Mouse (Mus musculus): ENCODE measurements at regions not wholly inside any gene's neighbourhood (a gene's known extent, or its start where the extent isn't known, plus 50 kb on each side); places are given as distances from the start of the nearest gene placed in this dataset.

GRCm38 (mm10) chr17:63575316-63576007 is 75.6 kb upstream of the Fbxl17 start:
- no peaks in the 10 kb centered on the region for H3K9me3 ChIP-seq
- H3K27me3 ChIP-seq (replicated peaks), result no peaks in the 10 kb centered on the region
- H3K27ac ChIP-seq, result no peak overlapping the region
- no peak overlapping the region for H3K9ac ChIP-seq
- H3K4me2 ChIP-seq (replicated peaks), result no peak overlapping the region
- H3K4me3 ChIP-seq, result no peak overlapping the region
- WGBS, result 66% methylated on average over 4 of the region's 4 CpGs
- ATAC-seq (ENCODE audit: low FRiP score, low read depth), result 0 out of 2 replicates have a peak, but pooled peaks have one; percentile 48
- H3K4me1 ChIP-seq, result no peaks in the 10 kb centered on the region
- no peaks in the 10 kb centered on the region for H3K36me3 ChIP-seq

- no peak for ATAC-seq (ENCODE audit: low FRiP score, low read depth)
- Histone ChIP-seq H3K4me1 (no peaks in the 10 kb centered on the region), H3K9me3 (no peaks in the 10 kb centered on the region), H3K4me2 (replicated peaks) (no peak overlapping the region), H3K27ac (no peak overlapping the region), H3K9ac (no peak overlapping the region), H3K4me3 (no peak overlapping the region), H3K27me3 (replicated peaks) (no peaks in the 10 kb centered on the region), H3K36me3 (no peaks in the 10 kb centered on the region)
- 68% methylated on average over 4 of the region's 4 CpGs for WGBS
These were observed 83.1 kb upstream of the Fbxl17 start for GRCm38 (mm10) chr17:63582870-63583269.

- Histone ChIP-seq H3K36me3 (no peaks in the 10 kb centered on the region), H3K9me3 (no peaks in the 10 kb centered on the region), H3K4me1 (no peaks in the 10 kb centered on the region), H3K4me2 (replicated peaks) (no peak overlapping the region), H3K27ac (no peak overlapping the region), H3K9ac (no peak overlapping the region), H3K4me3 (no peak overlapping the region), H3K27me3 (replicated peaks) (no peaks in the 10 kb centered on the region)
- no peak for ATAC-seq (ENCODE audit: low FRiP score, low read depth)
- 40% methylated on average over 7 of the region's 7 CpGs for WGBS
These were observed 107.4 kb upstream of the Fbxl17 start for GRCm38 (mm10) chr17:63607021-63607751.

- H3K4me2 ChIP-seq (replicated peaks), result no peak overlapping the region
- H3K4me3 ChIP-seq, result no peak overlapping the region
- no peaks in the 10 kb centered on the region for H3K36me3 ChIP-seq
- H3K27me3 ChIP-seq (replicated peaks), result no peaks in the 10 kb centered on the region
- WGBS, result 21% methylated on average over 3 of the region's 3 CpGs
- no peak overlapping the region for H3K27ac ChIP-seq
- H3K4me1 ChIP-seq, result no peaks in the 10 kb centered on the region
- H3K9me3 ChIP-seq, result no peaks in the 10 kb centered on the region
- H3K9ac ChIP-seq, result no peak overlapping the region
- no peak for ATAC-seq (ENCODE audit: low FRiP score, low read depth)
These were observed 122.9 kb upstream of the Fbxl17 start for GRCm38 (mm10) chr17:63622726-63623125.

- WGBS, result 89% methylated on average over 2 of the region's 2 CpGs
- H3K27ac ChIP-seq, result no peak overlapping the region
These were observed 137.8 kb upstream of the Fbxl17 start for GRCm38 (mm10) chr17:63637598-63637997.

GRCm38 (mm10) chr17:63644390-63644789 is 144.6 kb upstream of the Fbxl17 start:
- ATAC-seq (ENCODE audit: low FRiP score, low read depth), result no peak
- no peak overlapping the region for H3K4me3 ChIP-seq
- no peak overlapping the region for H3K27ac ChIP-seq
- 90% methylated on average over 4 of the region's 4 CpGs for WGBS
- H3K9me3 ChIP-seq, result no peaks in the 10 kb centered on the region
- H3K4me2 ChIP-seq (replicated peaks), result no peak overlapping the region
- H3K4me1 ChIP-seq, result no peaks in the 10 kb centered on the region
- H3K27me3 ChIP-seq (replicated peaks), result no peaks in the 10 kb centered on the region
- H3K9ac ChIP-seq, result no peak overlapping the region
- no peaks in the 10 kb centered on the region for H3K36me3 ChIP-seq

More at GRCm38 (mm10) chr17:63637598-63637997, 137.8 kb upstream of the Fbxl17 start:
- H3K36me3 ChIP-seq, result no peaks in the 10 kb centered on the region
- no peaks in the 10 kb centered on the region for H3K4me1 ChIP-seq
- H3K4me2 ChIP-seq (replicated peaks), result no peak overlapping the region
- H3K9ac ChIP-seq, result no peak overlapping the region
- H3K4me3 ChIP-seq, result no peak overlapping the region
- H3K9me3 ChIP-seq, result no peaks in the 10 kb centered on the region
- H3K27me3 ChIP-seq (replicated peaks), result no peaks in the 10 kb centered on the region
- ATAC-seq (ENCODE audit: low FRiP score, low read depth), result no peak

GRCm38 (mm10) chr17:63657687-63658086 is 157.9 kb upstream of the Fbxl17 start:
- H3K36me3 ChIP-seq, result no peaks in the 10 kb centered on the region
- no peak overlapping the region for H3K4me3 ChIP-seq
- no peak overlapping the region for H3K9ac ChIP-seq
- no peaks in the 10 kb centered on the region for H3K4me1 ChIP-seq
- H3K27ac ChIP-seq, result no peak overlapping the region
- H3K27me3 ChIP-seq (replicated peaks), result no peaks in the 10 kb centered on the region
- no peak overlapping the region for H3K4me2 ChIP-seq (replicated peaks)
- H3K9me3 ChIP-seq, result no peaks in the 10 kb centered on the region
- WGBS, result 74% methylated on average over 6 of the region's 6 CpGs
- ATAC-seq (ENCODE audit: low FRiP score, low read depth), result no peak

GRCm38 (mm10) chr17:63660841-63661481 is 161.1 kb upstream of the Fbxl17 start:
- no peaks in the 10 kb centered on the region for H3K36me3 ChIP-seq
- ATAC-seq (ENCODE audit: low FRiP score, low read depth), result no peak
- 0 out of 2 replicates have a peak, but pooled peaks cover 2% of the 10 kb centered on the region for H3K4me1 ChIP-seq
- H3K4me3 ChIP-seq, result no peak overlapping the region
- H3K27ac ChIP-seq, result no peak overlapping the region
- H3K9me3 ChIP-seq, result no peaks in the 10 kb centered on the region
- H3K9ac ChIP-seq, result no peak overlapping the region
- H3K4me2 ChIP-seq (replicated peaks), result no peak overlapping the region
- 89% methylated on average over 13 of the region's 13 CpGs for WGBS
- H3K27me3 ChIP-seq (replicated peaks), result no peaks in the 10 kb centered on the region

- no peak for ATAC-seq (ENCODE audit: low FRiP score, low read depth)
- Histone ChIP-seq H3K27me3 (replicated peaks) (no peaks in the 10 kb centered on the region), H3K4me3 (no peak overlapping the region), H3K9me3 (no peaks in the 10 kb centered on the region), H3K4me1 (0 out of 2 replicates have a peak, but pooled peaks cover 2% of the 10 kb centered on the region), H3K4me2 (replicated peaks) (no peak overlapping the region), H3K9ac (no peak overlapping the region), H3K27ac (no peak overlapping the region), H3K36me3 (no peaks in the 10 kb centered on the region)
- 84% methylated on average over 4 of the region's 4 CpGs for WGBS
These were observed 161.8 kb upstream of the Fbxl17 start for GRCm38 (mm10) chr17:63661584-63661983.

- no peak for ATAC-seq (ENCODE audit: low FRiP score, low read depth)
- Histone ChIP-seq H3K36me3 (no peaks in the 10 kb centered on the region), H3K4me3 (no peak overlapping the region), H3K27ac (no peak overlapping the region), H3K9me3 (no peaks in the 10 kb centered on the region), H3K27me3 (replicated peaks) (no peaks in the 10 kb centered on the region), H3K9ac (no peak overlapping the region), H3K4me2 (replicated peaks) (0 out of 2 replicates have a peak overlapping the region, but pooled peaks have one; percentile 3), H3K4me1 (0 out of 2 replicates have a peak, but pooled peaks cover 2% of the 10 kb centered on the region)
- WGBS, result 58% methylated on average over 12 of the region's 12 CpGs
These were observed 162.4 kb upstream of the Fbxl17 start for GRCm38 (mm10) chr17:63662251-63662650.

GRCm38 (mm10) chr17:63676791-63677190 is 177.0 kb upstream of the Fbxl17 start:
- no peak for ATAC-seq (ENCODE audit: low FRiP score, low read depth)
- Histone ChIP-seq H3K27me3 (replicated peaks) (no peaks in the 10 kb centered on the region), H3K4me1 (no peaks in the 10 kb centered on the region), H3K4me2 (replicated peaks) (no peak overlapping the region), H3K36me3 (no peaks in the 10 kb centered on the region), H3K4me3 (no peak overlapping the region), H3K9me3 (no peaks in the 10 kb centered on the region), H3K9ac (no peak overlapping the region), H3K27ac (no peak overlapping the region)
- WGBS, result 86% methylated on average over 8 of the region's 8 CpGs

- 79% methylated on average over 3 of the region's 3 CpGs for WGBS
- H3K4me3 ChIP-seq, result no peak overlapping the region
- H3K9me3 ChIP-seq, result no peaks in the 10 kb centered on the region
- no peaks in the 10 kb centered on the region for H3K36me3 ChIP-seq
- H3K4me1 ChIP-seq, result no peaks in the 10 kb centered on the region
- H3K4me2 ChIP-seq (replicated peaks), result no peak overlapping the region
- no peak overlapping the region for H3K9ac ChIP-seq
- no peak for ATAC-seq (ENCODE audit: low FRiP score, low read depth)
- H3K27me3 ChIP-seq (replicated peaks), result no peaks in the 10 kb centered on the region
- H3K27ac ChIP-seq, result no peak overlapping the region
These were observed 178.3 kb upstream of the Fbxl17 start for GRCm38 (mm10) chr17:63677996-63678657.
